Mouse (Mus musculus) thymus, adult 2 months (tissue): Measurements from ENCODE around the gene Tec.

Source experiments
- CTCF ChIP-seq: fragments of 200-500 bp; IDR thresholded peaks from 2 replicates; pipeline ENCODE4 v1.5.1; 2012; ENCODE audit warnings: mild to moderate bottlenecking, control low read depth, low read length, moderate library complexity, borderline replicate concordance; ENCODE audit not compliant: control insufficient read depth, poor library complexity, insufficient read depth; ENCODE audit errors: extremely low read depth
- POLR2A ChIP-seq: fragments of 200-500 bp; IDR thresholded peaks from 2 replicates; pipeline ENCODE4 v1.6.1; 2012; ENCODE audit warnings: mild to moderate bottlenecking, low read length, control low read depth, moderate library complexity; ENCODE audit not compliant: control insufficient read depth, poor library complexity, insufficient read depth; ENCODE audit errors: extremely low read depth

- TF ChIP-seq POLR2A: no peak
- TF ChIP-seq CTCF: no peak
Observed at GRCm38 (mm10) chr5:72881748-72882411, 13.6 kb upstream of the Tec start.
